Mouse (Mus musculus) neural tube, embryonic 12.5 days (tissue): ENCODE measurements around the gene Cd151. TPM values are rescaled to one million over a fixed set of nuclear protein-coding genes. Genes with fewer than 3 reads are reported as not detected.

ENCODE experiments used
- ATAC-seq: fragments of 200-750 bp; cut with Nextera tagmentation; 2 replicates; pipeline ENCODE4 v1.8.0; 2017; ENCODE audit warnings: low read depth, mild to moderate bottlenecking, moderate TSS enrichment, moderate library complexity; ENCODE audit not compliant: low FRiP score
- H3K27ac ChIP-seq: fragments of 300-500 bp; sonication (generic); 2 replicates; pipeline ENCODE4 v1.5.1; 2016
- H3K27me3 ChIP-seq: fragments of 300-500 bp; sonication (generic); replicated peaks from 2 replicates; pipeline ENCODE4 v1.6.1; 2016; ENCODE audit warnings: mild to moderate bottlenecking
- H3K36me3 ChIP-seq: fragments of 300-500 bp; sonication (generic); 2 replicates; pipeline ENCODE4 v1.6.1; 2016; ENCODE audit warnings: mild to moderate bottlenecking
- H3K4me1 ChIP-seq: fragments of 300-500 bp; sonication (generic); 2 replicates; pipeline ENCODE4 v1.6.1; 2016
- H3K4me2 ChIP-seq: fragments of 300-500 bp; sonication (generic); replicated peaks from 2 replicates; pipeline ENCODE4 v1.6.1; 2016; ENCODE audit warnings: mild to moderate bottlenecking
- H3K4me3 ChIP-seq: fragments of 300-500 bp; sonication (generic); 2 replicates; pipeline ENCODE4 v1.5.1; 2016
- H3K9ac ChIP-seq: fragments of 300-500 bp; sonication (generic); 2 replicates; pipeline ENCODE4 v1.6.1; 2016; ENCODE audit warnings: mild to moderate bottlenecking
- H3K9me3 ChIP-seq: fragments of 300-500 bp; sonication (generic); 2 replicates; pipeline ENCODE4 v1.6.1; 2016; ENCODE audit warnings: mild to moderate bottlenecking
- WGBS: fragments of 180-500 bp; shearing (Covaris S2); methylation state at CpG from one replicate; pipeline ENCODE4 v1.1.7; 2016; 5-methylcytosine and 5-hydroxymethylcytosine counted together
- polyA plus RNA-seq: library from polyadenylated mRNA; unstranded; fragments of >200 nt; fragmentation: Nextera tagmentation; extraction: Ambion mirVana; gene quantifications from 2 replicates; pipeline ENCODE4 v1.2.1, GENCODE M21; 2016

Cd151 gene
- polyA plus RNA-seq, 1 experiment from 2014 or later, result 20.6 TPM

DNA sequence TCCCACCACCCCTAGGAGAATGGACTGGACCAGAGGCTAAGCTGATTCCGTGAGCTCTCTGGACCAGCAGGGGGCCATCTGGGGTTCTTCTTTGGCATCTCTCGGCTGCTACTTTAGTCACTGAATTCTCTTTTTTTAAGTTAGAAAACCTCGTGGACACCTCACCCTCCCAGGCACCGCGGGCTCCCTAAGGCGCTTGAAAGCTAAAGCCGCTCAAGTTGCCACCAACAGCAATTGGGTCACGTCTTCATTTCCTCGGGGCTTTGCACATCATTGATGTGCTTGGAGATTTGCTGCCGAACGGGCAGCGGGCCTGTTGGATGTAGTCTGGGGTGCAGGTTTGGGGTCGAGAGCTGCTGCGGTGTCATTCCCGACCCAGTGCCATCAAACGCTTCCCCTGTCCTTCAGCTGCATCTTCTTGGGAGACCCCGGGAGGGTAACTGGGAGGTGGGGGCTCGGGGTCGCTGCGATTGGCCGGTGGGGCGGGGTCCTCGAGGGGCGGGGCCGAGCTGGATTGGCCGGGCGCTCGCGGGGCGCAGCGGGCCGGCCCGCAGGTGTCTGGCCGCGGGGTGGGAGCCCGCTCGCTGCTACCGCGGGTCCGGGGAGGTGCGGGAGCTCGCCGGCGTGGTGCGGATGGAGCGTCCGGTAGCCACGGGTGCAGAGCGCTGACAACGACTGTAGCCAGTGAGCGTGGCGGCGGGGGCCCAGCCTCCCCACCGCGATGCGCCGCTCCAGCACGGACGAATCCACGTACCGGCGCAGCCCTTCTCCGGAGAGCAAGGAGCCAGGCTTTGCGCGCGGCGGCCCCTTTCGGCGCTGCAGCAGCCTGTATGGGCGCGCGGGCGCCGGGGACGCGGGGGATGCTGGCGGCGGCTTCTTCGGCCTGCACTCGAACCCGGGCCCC is 14.6 kb downstream of the Cd151 start:
- WGBS, result under 1% methylated on average over 81 of the region's 81 CpGs
- Histone ChIP-seq H3K4me3 (peak overlapping the region; percentile 57), H3K4me2 (peak overlapping the region; percentile 95), H3K27me3 (peaks cover 27% of the 10 kb centered on the region), H3K9me3 (no peaks in the 10 kb centered on the region), H3K9ac (peak overlapping the region; percentile 69), H3K27ac (no peak overlapping the region), H3K4me1 (peaks cover 30% of the 10 kb centered on the region), H3K36me3 (no peaks in the 10 kb centered on the region)
- peak; percentile 63 for ATAC-seq

DNA sequence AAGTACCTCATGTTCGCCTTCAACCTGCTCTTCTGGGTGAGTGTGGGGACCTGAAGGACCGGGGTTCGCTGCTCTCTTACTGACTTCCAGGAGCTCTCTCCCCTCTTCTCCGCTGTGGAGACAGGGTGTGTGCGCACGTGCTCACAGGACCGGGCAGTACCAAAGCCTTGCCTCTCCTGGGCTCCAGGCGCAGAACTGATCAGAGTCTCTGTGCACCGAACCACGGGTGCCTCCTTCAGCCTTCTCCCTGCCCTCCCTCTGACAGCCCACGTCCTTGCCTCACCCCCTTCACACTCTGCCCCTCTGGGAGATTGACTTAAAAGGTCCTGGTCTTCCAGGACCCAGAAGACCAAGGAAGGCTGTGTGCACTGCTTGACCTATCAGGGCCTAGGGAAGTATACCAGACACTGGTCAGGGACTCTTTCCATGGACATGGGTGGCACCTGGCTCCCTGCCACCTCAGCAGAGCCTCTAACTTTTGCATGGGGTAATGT is 15.4 kb downstream of the Cd151 start:
- no peak for ATAC-seq
- 4% methylated on average over 11 of the region's 11 CpGs for WGBS
- H3K9ac ChIP-seq, result peak overlapping the region; percentile 69
- H3K36me3 ChIP-seq, result no peaks in the 10 kb centered on the region
- peak overlapping the region; percentile 95 for H3K4me2 ChIP-seq
- no peaks in the 10 kb centered on the region for H3K9me3 ChIP-seq
- peaks cover 19% of the 10 kb centered on the region for H3K27me3 ChIP-seq
- peak overlapping the region; percentile 57 for H3K4me3 ChIP-seq
- no peak overlapping the region for H3K27ac ChIP-seq
- peaks cover 31% of the 10 kb centered on the region for H3K4me1 ChIP-seq

DNA sequence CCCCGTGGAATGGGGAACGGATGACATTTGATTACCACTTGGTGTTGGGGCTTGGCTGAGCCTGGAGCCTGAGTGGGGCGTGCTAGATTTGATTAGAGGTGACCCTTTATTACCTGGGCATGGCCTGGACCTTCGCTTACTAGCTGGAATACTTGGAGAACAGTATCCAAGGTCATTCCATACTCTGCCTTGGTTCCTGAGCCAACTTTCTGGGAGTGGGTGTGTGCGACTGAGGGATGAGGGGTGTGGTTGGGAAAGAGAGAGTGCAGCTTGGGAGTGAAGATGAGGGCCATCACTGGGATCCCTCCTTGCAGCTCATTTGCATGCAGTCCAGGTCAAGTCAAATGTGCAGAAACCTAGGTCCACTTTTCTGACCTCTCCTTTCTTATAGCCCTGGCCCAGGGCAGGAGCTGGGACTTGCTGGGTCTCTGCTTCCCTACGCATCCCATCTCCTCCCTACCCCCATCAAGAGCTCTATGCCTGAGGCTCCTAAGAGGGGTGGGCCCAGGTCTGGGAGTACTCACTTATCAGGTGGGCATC is 16.0 kb downstream of the Cd151 start:
- H3K27ac ChIP-seq, result no peak overlapping the region
- H3K9ac ChIP-seq, result peak overlapping the region; percentile 69; the same call in 1 of the 2 replicates
- WGBS, result 67% methylated on average over 6 of the region's 6 CpGs
- no peaks in the 10 kb centered on the region for H3K36me3 ChIP-seq
- ATAC-seq, result no peak
- no peaks in the 10 kb centered on the region for H3K9me3 ChIP-seq
- peaks cover 19% of the 10 kb centered on the region for H3K27me3 ChIP-seq
- H3K4me3 ChIP-seq, result peak overlapping the region; percentile 57; the same call in 1 of the 2 replicates
- H3K4me2 ChIP-seq, result peak overlapping the region; percentile 95; the same call in 1 of the 2 replicates
- peaks cover 32% of the 10 kb centered on the region for H3K4me1 ChIP-seq

GRCm38 (mm10) chr7:141484186-141485120 is 17.3 kb downstream of the Cd151 start:
- H3K9me3 ChIP-seq, result no peaks in the 10 kb centered on the region
- H3K36me3 ChIP-seq, result no peaks in the 10 kb centered on the region
- H3K4me2 ChIP-seq, result 0 out of 2 replicates have a peak overlapping the region, but pooled peaks have one; percentile 26
- H3K9ac ChIP-seq, result no peak overlapping the region
- no peak overlapping the region for H3K27ac ChIP-seq
- no peak overlapping the region for H3K4me3 ChIP-seq
- 70% methylated on average over 5 of the region's 5 CpGs for WGBS
- H3K27me3 ChIP-seq, result peaks cover 19% of the 10 kb centered on the region
- no peak for ATAC-seq
- H3K4me1 ChIP-seq, result peaks cover 32% of the 10 kb centered on the region

DNA sequence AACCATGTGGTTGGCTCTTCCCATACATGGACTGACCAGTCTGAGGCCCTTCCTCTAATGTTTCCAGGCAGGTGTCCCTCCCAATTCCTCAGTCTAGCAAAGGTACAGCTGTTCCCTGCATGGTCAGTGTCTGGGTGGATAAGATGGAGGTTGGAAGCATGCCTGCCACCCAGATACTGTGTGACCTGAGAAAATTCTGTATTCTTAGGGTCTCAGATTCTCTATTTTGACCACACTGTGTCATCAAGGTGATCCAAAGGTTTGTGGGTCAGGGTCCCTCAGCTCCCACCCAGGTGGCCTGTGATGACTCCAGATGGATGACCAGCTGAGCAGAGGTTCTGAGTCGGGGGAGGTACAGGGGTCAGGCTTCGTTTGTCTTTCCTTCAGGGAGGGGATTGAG is 18.0 kb downstream of the Cd151 start:
- H3K27me3 ChIP-seq, result peaks cover 19% of the 10 kb centered on the region
- no peak for ATAC-seq
- WGBS, result 74% methylated on average over 2 of the region's 2 CpGs
- H3K36me3 ChIP-seq, result no peaks in the 10 kb centered on the region
- peaks cover 32% of the 10 kb centered on the region for H3K4me1 ChIP-seq
- H3K4me3 ChIP-seq, result no peak overlapping the region
- no peak overlapping the region for H3K4me2 ChIP-seq
- H3K9ac ChIP-seq, result no peak overlapping the region
- no peak overlapping the region for H3K27ac ChIP-seq
- no peaks in the 10 kb centered on the region for H3K9me3 ChIP-seq

DNA sequence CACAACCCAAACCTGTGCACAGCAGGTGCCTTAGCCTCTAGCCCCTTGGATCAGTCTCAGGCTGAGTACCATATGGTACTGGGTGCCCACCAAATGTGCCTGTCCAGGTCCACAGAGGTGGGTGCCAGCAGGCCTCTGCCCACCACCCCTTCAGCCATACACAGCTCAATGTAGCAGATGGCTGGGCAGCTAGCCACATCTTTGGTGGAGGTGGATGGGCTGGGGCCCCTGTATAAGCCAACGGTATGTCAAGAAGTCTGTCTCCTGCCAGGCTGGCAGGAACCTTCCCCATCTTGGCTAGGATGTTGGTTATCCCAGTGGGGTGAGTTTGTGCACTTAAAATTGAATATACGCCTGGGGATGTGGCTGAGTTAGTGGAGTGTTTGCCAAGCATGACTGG is 18.4 kb downstream of the Cd151 start:
- Histone ChIP-seq H3K27me3 (peaks cover 19% of the 10 kb centered on the region), H3K36me3 (no peaks in the 10 kb centered on the region), H3K4me3 (no peak overlapping the region), H3K9ac (no peak overlapping the region), H3K9me3 (no peaks in the 10 kb centered on the region), H3K4me1 (peaks cover 32% of the 10 kb centered on the region), H3K27ac (no peak overlapping the region), H3K4me2 (no peak overlapping the region)
- ATAC-seq, result no peak
- 88% methylated on average over 2 of the region's 2 CpGs for WGBS

- H3K27me3 ChIP-seq, result peaks cover 19% of the 10 kb centered on the region
- H3K4me1 ChIP-seq, result peaks cover 28% of the 10 kb centered on the region
- ATAC-seq, result no peak
- H3K9ac ChIP-seq, result no peak overlapping the region
- H3K9me3 ChIP-seq, result no peaks in the 10 kb centered on the region
- 88% methylated on average over 1 of the region's 1 CpGs for WGBS
- no peak overlapping the region for H3K4me2 ChIP-seq
- H3K36me3 ChIP-seq, result no peaks in the 10 kb centered on the region
- H3K27ac ChIP-seq, result no peak overlapping the region
- no peak overlapping the region for H3K4me3 ChIP-seq
Measured at GRCm38 (mm10) chr7:141486239-141486638, 19.0 kb downstream of the Cd151 start.

DNA sequence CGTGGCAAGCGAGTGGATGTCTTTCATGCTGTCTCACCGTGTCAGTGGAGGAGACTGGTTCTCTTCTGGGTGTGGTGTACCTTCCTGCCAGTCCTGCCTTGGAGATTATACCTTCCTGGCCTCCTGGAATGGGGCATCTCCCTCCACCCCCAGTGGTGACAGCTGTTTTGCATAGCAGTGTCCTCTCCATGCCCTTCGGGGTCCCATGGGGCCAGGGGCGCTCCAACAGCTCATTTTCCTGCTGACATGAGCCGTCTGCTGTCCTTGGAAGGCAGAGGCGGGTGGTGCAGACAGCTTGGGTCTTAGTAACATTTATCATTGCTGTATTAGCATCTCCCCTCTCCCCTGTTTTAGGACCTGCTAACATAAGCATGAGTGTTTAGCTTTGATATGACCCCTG is 19.9 kb downstream of the Cd151 start:
- WGBS, result 66% methylated on average over 7 of the region's 7 CpGs
- ATAC-seq, result no peak

DNA sequence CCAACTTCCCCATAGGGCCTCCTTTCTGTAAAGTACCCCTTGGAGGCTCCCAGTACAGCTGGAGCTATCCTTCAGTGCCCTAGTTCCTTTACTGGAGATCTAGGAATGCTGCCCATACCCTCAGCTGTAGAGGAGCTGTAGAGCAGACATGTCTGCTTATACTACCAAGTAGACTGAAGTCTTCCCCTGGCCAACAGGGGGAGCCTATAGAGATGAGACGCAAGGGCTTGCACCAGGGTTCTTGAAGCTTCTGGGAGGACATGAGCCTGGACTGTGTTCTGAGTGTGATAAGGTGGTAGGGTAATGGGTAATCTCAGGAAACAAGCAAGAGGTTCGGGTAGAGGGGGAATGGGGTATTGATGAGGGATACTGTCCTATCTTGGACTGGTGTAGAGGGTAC is 24.0 kb downstream of the Cd151 start:
- peaks cover 6% of the 10 kb centered on the region; the same call in 1 of the 2 replicates for H3K4me1 ChIP-seq
- H3K27ac ChIP-seq, result no peak overlapping the region
- 80% methylated on average over 2 of the region's 2 CpGs for WGBS
- ATAC-seq, result no peak
- H3K9me3 ChIP-seq, result no peaks in the 10 kb centered on the region
- peaks cover 20% of the 10 kb centered on the region for H3K36me3 ChIP-seq
- no peak overlapping the region for H3K9ac ChIP-seq
- H3K4me3 ChIP-seq, result no peak overlapping the region
- no peak overlapping the region for H3K4me2 ChIP-seq
- H3K27me3 ChIP-seq, result no peaks in the 10 kb centered on the region

More for the DNA sequence above, 19.9 kb downstream of the Cd151 start:
- Histone ChIP-seq H3K9me3 (no peaks in the 10 kb centered on the region), H3K9ac (0 out of 2 replicates have a peak overlapping the region, but pooled peaks have one; percentile 13), H3K27me3 (peaks cover 17% of the 10 kb centered on the region), H3K27ac (peak overlapping the region; percentile 23; the same call in 1 of the 2 replicates), H3K4me3 (no peak overlapping the region), H3K4me1 (peaks cover 20% of the 10 kb centered on the region), H3K36me3 (peaks cover 6% of the 10 kb centered on the region; the same call in 1 of the 2 replicates), H3K4me2 (no peak overlapping the region)

DNA sequence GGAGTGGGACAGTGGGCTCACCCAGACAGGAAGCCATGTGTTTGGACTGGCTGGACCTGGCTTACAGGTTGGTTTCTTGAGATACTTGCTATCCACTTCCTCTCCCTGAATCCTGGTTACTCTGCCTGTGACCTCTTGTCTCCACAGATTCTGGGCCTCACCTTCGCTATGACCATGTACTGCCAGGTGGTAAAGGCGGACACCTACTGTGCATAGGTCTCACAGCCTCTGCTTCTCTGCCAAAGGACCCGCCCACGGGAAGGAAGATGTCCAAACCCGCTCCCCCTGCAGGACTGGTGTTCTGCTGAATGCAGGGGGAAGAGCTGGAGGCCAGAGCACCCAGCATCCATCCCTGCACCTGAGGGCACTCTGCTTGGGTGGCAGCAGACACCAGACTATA is 25.5 kb downstream of the Cd151 start:
- Histone ChIP-seq H3K27ac (no peak overlapping the region), H3K4me3 (no peak overlapping the region), H3K4me2 (no peak overlapping the region), H3K27me3 (no peaks in the 10 kb centered on the region), H3K9me3 (no peaks in the 10 kb centered on the region), H3K4me1 (no peaks in the 10 kb centered on the region), H3K9ac (no peak overlapping the region), H3K36me3 (peaks cover 20% of the 10 kb centered on the region)
- ATAC-seq, result no peak
- 85% methylated on average over 5 of the region's 5 CpGs for WGBS

DNA sequence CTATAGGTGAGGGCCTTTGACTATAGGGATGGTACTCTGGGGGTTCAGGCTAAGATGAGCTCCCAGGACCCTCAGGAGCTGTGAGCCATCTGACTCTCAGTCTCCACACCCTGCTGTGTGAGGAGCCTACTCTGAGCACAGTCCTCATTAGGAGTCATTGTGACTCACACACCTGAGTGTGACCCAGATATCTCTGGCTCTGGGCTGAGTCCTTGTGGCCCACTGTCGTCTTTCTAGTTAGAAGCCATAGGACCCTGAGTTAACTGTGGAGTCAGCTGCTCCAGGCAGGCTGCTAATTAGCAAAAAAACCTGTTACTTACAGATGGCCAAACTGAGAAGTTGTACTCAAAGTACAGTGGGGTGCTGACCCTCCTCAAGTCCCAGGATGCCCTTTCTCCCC is 26.5 kb downstream of the Cd151 start:
- H3K4me2 ChIP-seq, result no peak overlapping the region
- ATAC-seq, result no peak
- 88% methylated on average over 1 of the region's 1 CpGs for WGBS
- H3K36me3 ChIP-seq, result peaks cover 22% of the 10 kb centered on the region
- no peak overlapping the region for H3K4me3 ChIP-seq
- H3K9me3 ChIP-seq, result no peaks in the 10 kb centered on the region
- H3K27me3 ChIP-seq, result no peaks in the 10 kb centered on the region
- no peaks in the 10 kb centered on the region for H3K4me1 ChIP-seq
- H3K27ac ChIP-seq, result no peak overlapping the region
- no peak overlapping the region for H3K9ac ChIP-seq
